Mouse (Mus musculus): ENCODE measurements at regions not wholly inside any gene's neighbourhood (a gene's known extent, or its start where the extent isn't known, plus 50 kb on each side); places are given as distances from the start of the nearest gene placed in this dataset.
"Not testable (repeated sequence)": the region's sequence is repeated elsewhere in the genome, so short reads cannot be mapped to it uniquely, and the experiment has no call there.

- DNase-seq = not testable (repeated sequence)
Observed at GRCm38 (mm10) chr6:76130201-76130600, 367.4 kb downstream of the Gm9008 start.

- no peak for DNase-seq
Observed at GRCm38 (mm10) chr6:76115758-76116157, 381.8 kb downstream of the Gm9008 start.

- no peak for DNase-seq
Observed at GRCm38 (mm10) chr6:76114346-76114745, 383.2 kb downstream of the Gm9008 start.

- peak; percentile 6 for DNase-seq
Observed at GRCm38 (mm10) chr6:76065383-76065782, 432.2 kb downstream of the Gm9008 start.

DNA sequence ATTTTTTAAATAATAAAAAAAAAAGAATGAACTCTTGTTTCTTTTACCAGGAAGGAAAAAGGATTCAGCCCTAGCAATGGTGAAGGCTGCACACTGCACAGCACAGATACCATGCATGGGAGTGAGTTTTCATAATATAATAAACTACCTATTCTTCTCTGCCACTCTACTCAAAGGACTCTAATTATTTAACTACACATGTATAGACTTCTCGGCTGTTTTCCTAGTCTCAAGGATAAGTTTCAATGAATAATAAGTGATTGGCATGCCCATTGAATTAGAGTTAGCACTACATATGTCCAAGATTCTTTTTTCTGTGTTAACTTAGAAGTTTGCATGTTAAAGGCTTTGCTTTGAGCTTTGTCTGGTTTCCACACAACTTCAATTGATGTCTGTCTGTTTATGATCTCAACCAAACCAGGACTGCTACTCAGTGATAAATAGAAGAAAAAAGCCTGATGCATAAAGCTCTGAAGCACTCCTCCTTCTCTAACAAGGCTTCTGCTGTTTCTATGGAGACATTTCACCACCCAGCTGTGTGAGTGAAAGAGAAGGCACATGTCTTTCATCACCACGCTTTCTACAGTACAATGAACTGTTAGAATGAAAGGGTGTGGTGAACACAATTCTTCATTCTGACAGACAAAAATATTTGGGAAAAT lies 444.8 kb downstream of the Gm9008 start:
- no peak for DNase-seq

DNA sequence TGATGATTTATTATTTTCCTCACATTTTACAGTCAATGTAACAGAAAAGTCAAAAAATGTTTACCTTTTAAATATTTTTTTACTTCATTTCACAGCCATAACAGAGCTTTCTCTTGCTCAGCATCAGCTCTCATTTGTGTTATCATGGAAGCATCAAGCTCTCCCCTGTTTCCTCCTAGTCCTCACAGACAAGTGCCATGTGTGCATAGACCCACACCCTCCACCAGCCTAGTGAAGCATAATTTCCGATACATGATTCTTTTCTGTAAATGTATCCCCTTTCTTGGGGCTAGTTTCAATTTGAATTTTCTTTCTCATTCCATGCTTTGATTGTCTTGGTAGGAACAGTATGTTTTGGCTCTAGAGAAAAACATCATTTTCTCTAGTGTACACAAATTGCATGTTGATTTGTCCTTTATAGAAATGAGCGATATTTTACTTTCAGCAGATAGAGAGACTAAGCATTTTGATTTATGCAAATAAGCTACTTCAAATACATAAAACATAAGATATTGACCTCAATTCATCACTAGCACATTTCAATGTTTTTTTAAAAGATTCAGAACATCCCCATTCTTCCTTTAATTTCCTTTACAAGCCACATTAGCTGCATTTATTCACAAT lies 489.7 kb downstream of the Gm9008 start:
- DNase-seq = no peak
